In the genomic region with DNA sequence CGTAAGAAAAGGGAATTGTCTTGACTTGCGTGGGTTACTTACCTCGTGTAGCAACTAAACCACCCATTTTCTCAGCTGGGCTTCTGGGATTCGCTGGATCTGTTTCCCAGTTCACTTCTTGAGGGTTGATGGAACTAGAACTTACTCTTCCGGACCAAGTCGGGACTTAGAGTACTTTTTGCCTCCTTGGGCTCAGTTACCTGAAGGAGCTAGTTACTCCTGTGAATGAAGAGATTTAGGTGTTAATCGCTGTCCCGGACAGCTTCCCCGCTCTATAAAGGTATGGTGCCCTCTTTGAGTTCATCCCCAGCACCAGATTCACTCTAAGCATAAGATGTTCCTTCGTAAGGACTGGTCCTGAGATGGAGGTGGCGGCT, we compare ENCODE assay signal across 8 mouse cellular contexts. TPM values are rescaled to one million over a fixed set of nuclear protein-coding genes. Genes with fewer than 3 reads are reported as not detected.
DNase-seq lines count a peak whose midpoint lies in the region; ATAC-seq and TF ChIP-seq lines count a peak whose summit lies in the region.

No protein-coding gene starts in this region.

- intact Hi-C loops in left cerebral cortex, postnatal 36 days (cut with DNase I) = loop anchor here (5.0 kb wide), 2 partner anchors 43 to 78 kb away; no protein-coding TSS in a partner anchor

- no peaks in the 10 kb centered on the region for H3K9me3 ChIP-seq in hindbrain, postnatal 0 days (ENCODE audit: low read length)
- H3K9me3 ChIP-seq in midbrain, postnatal 0 days (ENCODE audit: low read length) = no peaks in the 10 kb centered on the region

- ATAC-seq in hindbrain, postnatal 0 days = no peak
- ATAC-seq in midbrain, postnatal 0 days (ENCODE audit: low FRiP score) = no peak

- no peaks in the 10 kb centered on the region for H3K36me3 ChIP-seq in hindbrain, postnatal 0 days (ENCODE audit: insufficient read depth, low read length)
- no peaks in the 10 kb centered on the region for H3K36me3 ChIP-seq in midbrain, postnatal 0 days (ENCODE audit: insufficient read depth, low read length)

- TF ChIP-seq CTCF in hindbrain, postnatal 0 days (IDR thresholded peaks at IDR 0.05; ENCODE audit: low read depth) = no peak
- TF ChIP-seq CTCF in midbrain, postnatal 0 days (IDR thresholded peaks at IDR 0.05) = no peak

- H3K4me3 ChIP-seq in hindbrain, postnatal 0 days (ENCODE audit: low read length) = peak overlapping the region; percentile 80
- H3K4me3 ChIP-seq in midbrain, postnatal 0 days (ENCODE audit: low read depth, low read length) = peak overlapping the region; percentile 85

- H3K27me3 ChIP-seq in hindbrain, postnatal 0 days (ENCODE audit: insufficient read depth, low read length) = no peaks in the 10 kb centered on the region
- no peaks in the 10 kb centered on the region for H3K27me3 ChIP-seq in midbrain, postnatal 0 days (ENCODE audit: insufficient read depth, low read length)

- H3K27ac ChIP-seq in hindbrain, postnatal 0 days = peak overlapping the region; percentile 96; the same call in 1 of the 2 replicates
- H3K27ac ChIP-seq in midbrain, postnatal 0 days (ENCODE audit: low read depth, low read length) = peak overlapping the region; percentile 95; the same call in 1 of the 2 replicates

- H3K4me2 ChIP-seq in hindbrain, postnatal 0 days (ENCODE audit: low read depth, low read length) = peak overlapping the region; percentile 92
- H3K4me2 ChIP-seq in midbrain, postnatal 0 days (ENCODE audit: low read depth, low read length, poor library complexity, severe bottlenecking) = peak overlapping the region; percentile 89

- DNase-seq in adrenal gland, adult (ENCODE audit: inconsistent age in 2 of 2, low spot score in 1 of 2) = peak; percentile 24 to 66
- no peak for DNase-seq in adrenal gland, adult 18-20 months (ENCODE audit: low spot score in 2 of 2)
- DNase-seq in thymus, postnatal 25 days = peak; percentile 21
- DNase-seq in thymus, postnatal 36 days = no peak
- peak; percentile 17 for DNase-seq in hindbrain, postnatal 0 days (ENCODE audit: low spot score)
- peak; percentile 5 for DNase-seq in midbrain, postnatal 0 days (ENCODE audit: low spot score)
- no peak for DNase-seq in left cerebral cortex, postnatal 36 days (ENCODE audit: low spot score in 2 of 2)
- no peak for DNase-seq in right cerebral cortex, postnatal 4 days

- peak overlapping the region; percentile 95 for H3K9ac ChIP-seq in hindbrain, postnatal 0 days (replicated peaks; ENCODE audit: low read length)
- peak overlapping the region; percentile 93 for H3K9ac ChIP-seq in midbrain, postnatal 0 days (replicated peaks; ENCODE audit: low read length, poor library complexity, severe bottlenecking)

- peaks cover 12% of the 10 kb centered on the region; the same call in 1 of the 2 replicates for H3K4me1 ChIP-seq in hindbrain, postnatal 0 days (ENCODE audit: insufficient read depth, low read length)
- H3K4me1 ChIP-seq in midbrain, postnatal 0 days (ENCODE audit: insufficient read depth, low read length) = peaks cover 10% of the 10 kb centered on the region; the same call in 1 of the 2 replicates

- 2% methylated on average over 11 of the region's 11 CpGs for WGBS in hindbrain, postnatal 0 days
- WGBS in midbrain, postnatal 0 days = 1% methylated on average over 11 of the region's 11 CpGs

RNA-seq across cellular contexts. Expression of gene Gatad2b, which starts 1.1 kb away (rescaled TPM):
- 10 to 100 TPM; 50.0 to 64.5 TPM for total RNA-seq in adrenal gland, adult 18-20 months (2021)
- total RNA-seq in hindbrain, postnatal 0 days (2014; rRNA removed) = 31.5 and 32.1 TPM in 2 replicates
- 13.7 and 14.2 TPM in 2 replicates for polyA plus RNA-seq in hindbrain, postnatal 0 days (2015; fragmentation: Nextera tagmentation; extraction: Ambion mirVana)
- total RNA-seq in midbrain, postnatal 0 days (2014; rRNA removed) = 27.3 and 29.8 TPM in 2 replicates
- polyA plus RNA-seq in midbrain, postnatal 0 days (2015; fragmentation: Nextera tagmentation; extraction: Ambion mirVana) = 10.2 and 12.9 TPM in 2 replicates
- total RNA-seq in left cerebral cortex, postnatal 36 days (2021) = 10 to 100 TPM; 85.1 to 97.8 TPM

RNA-seq across cellular contexts. Expression of gene Dennd4b, which starts 29.1 kb away (rescaled TPM):
- total RNA-seq in adrenal gland, adult 18-20 months (2021) = 1 to 10 TPM; 8.6 to 9.1 TPM
- 38.8 and 48.4 TPM in 2 replicates for total RNA-seq in hindbrain, postnatal 0 days (2014; rRNA removed)
- polyA plus RNA-seq in hindbrain, postnatal 0 days (2015; fragmentation: Nextera tagmentation; extraction: Ambion mirVana) = 5.4 and 5.9 TPM in 2 replicates
- total RNA-seq in midbrain, postnatal 0 days (2014; rRNA removed) = 34.6 and 46.8 TPM in 2 replicates
- 6.9 and 7.7 TPM in 2 replicates for polyA plus RNA-seq in midbrain, postnatal 0 days (2015; fragmentation: Nextera tagmentation; extraction: Ambion mirVana)
- 10 to 100 TPM; 34.8 to 39.8 TPM for total RNA-seq in left cerebral cortex, postnatal 36 days (2021)

RNA-seq across cellular contexts. Expression of gene Crtc2, which starts 40.1 kb away (rescaled TPM):
- total RNA-seq in adrenal gland, adult 18-20 months (2021) = 10 to 100 TPM; 48.5 to 51.0 TPM
- 12.7 and 27.0 TPM in 2 replicates for total RNA-seq in hindbrain, postnatal 0 days (2014; rRNA removed)
- polyA plus RNA-seq in hindbrain, postnatal 0 days (2015; fragmentation: Nextera tagmentation; extraction: Ambion mirVana) = 15.4 and 17.0 TPM in 2 replicates
- total RNA-seq in midbrain, postnatal 0 days (2014; rRNA removed) = 19.5 and 20.4 TPM in 2 replicates
- polyA plus RNA-seq in midbrain, postnatal 0 days (2015; fragmentation: Nextera tagmentation; extraction: Ambion mirVana) = 17.2 and 18.9 TPM in 2 replicates
- 10 to 100 TPM; 34.1 to 38.1 TPM for total RNA-seq in left cerebral cortex, postnatal 36 days (2021)

RNA-seq across cellular contexts. Expression of gene Slc39a1, which starts 46.1 kb away (rescaled TPM):
- 100 to 1,000 TPM; 115 to 116 TPM for total RNA-seq in adrenal gland, adult 18-20 months (2021)
- total RNA-seq in hindbrain, postnatal 0 days (2014; rRNA removed) = 97.8 and 105 TPM in 2 replicates
- polyA plus RNA-seq in hindbrain, postnatal 0 days (2015; fragmentation: Nextera tagmentation; extraction: Ambion mirVana) = 70.1 and 72.0 TPM in 2 replicates
- total RNA-seq in midbrain, postnatal 0 days (2014; rRNA removed) = 73.0 and 75.3 TPM in 2 replicates
- polyA plus RNA-seq in midbrain, postnatal 0 days (2015; fragmentation: Nextera tagmentation; extraction: Ambion mirVana) = 60.3 and 62.4 TPM in 2 replicates
- total RNA-seq in left cerebral cortex, postnatal 36 days (2021) = 10 to 100 TPM; 45.8 to 51.9 TPM

RNA-seq across cellular contexts. Expression of gene Creb3l4, which starts 50.7 kb away (rescaled TPM):
- total RNA-seq in adrenal gland, adult 18-20 months (2021) = under 1 TPM; 0.36 to 0.38 TPM
- total RNA-seq in hindbrain, postnatal 0 days (2014; rRNA removed) = 0.21 and 0.83 TPM in 2 replicates
- polyA plus RNA-seq in hindbrain, postnatal 0 days (2015; fragmentation: Nextera tagmentation; extraction: Ambion mirVana) = 1.2 and 1.4 TPM in 2 replicates
- total RNA-seq in midbrain, postnatal 0 days (2014; rRNA removed) = 0.77 and 1.6 TPM in 2 replicates
- polyA plus RNA-seq in midbrain, postnatal 0 days (2015; fragmentation: Nextera tagmentation; extraction: Ambion mirVana) = 1.2 and 1.7 TPM in 2 replicates
- not detected for total RNA-seq in left cerebral cortex, postnatal 36 days (2021)

Comparison
In these comparisons a context has a peak if more than half of its experiments do, and no peak if none do; other contexts are left out.
1. DNase-seq: peak in adrenal gland, adult (2 of 2), thymus, postnatal 25 days (single experiment), hindbrain, postnatal 0 days (single experiment) and midbrain, postnatal 0 days (single experiment); none in adrenal gland, adult 18-20 months (0 of 2), thymus, postnatal 36 days (0 of 2), left cerebral cortex, postnatal 36 days (0 of 2) and right cerebral cortex, postnatal 4 days (single experiment).